Mouse (Mus musculus) splenic B cell, adult 2 months (primary cell): ENCODE measurements at regions not wholly inside any gene's neighbourhood (a gene's known extent, or its start where the extent isn't known, plus 50 kb on each side); places are given as distances from the start of the nearest gene placed in this dataset.

ENCODE experiments used
- DNase-seq: peaks from one replicate; pipeline ENCODE4 v3.0.0-alpha.2; 2011; ENCODE audit warnings: low read depth, low spot score
- H3K27me3 ChIP-seq: 2 replicates; pipeline ENCODE4 v1.6.1; 2012; ENCODE audit warnings: mild to moderate bottlenecking, low read length, moderate library complexity, mixed read lengths; ENCODE audit not compliant: control insufficient read depth, poor library complexity, insufficient read depth, severe bottlenecking
- H3K36me3 ChIP-seq: 2 replicates; pipeline ENCODE4 v1.6.1; 2012; ENCODE audit warnings: mild to moderate bottlenecking, low read length, moderate library complexity, mixed read lengths; ENCODE audit not compliant: control insufficient read depth, poor library complexity, insufficient read depth, severe bottlenecking

DNA sequence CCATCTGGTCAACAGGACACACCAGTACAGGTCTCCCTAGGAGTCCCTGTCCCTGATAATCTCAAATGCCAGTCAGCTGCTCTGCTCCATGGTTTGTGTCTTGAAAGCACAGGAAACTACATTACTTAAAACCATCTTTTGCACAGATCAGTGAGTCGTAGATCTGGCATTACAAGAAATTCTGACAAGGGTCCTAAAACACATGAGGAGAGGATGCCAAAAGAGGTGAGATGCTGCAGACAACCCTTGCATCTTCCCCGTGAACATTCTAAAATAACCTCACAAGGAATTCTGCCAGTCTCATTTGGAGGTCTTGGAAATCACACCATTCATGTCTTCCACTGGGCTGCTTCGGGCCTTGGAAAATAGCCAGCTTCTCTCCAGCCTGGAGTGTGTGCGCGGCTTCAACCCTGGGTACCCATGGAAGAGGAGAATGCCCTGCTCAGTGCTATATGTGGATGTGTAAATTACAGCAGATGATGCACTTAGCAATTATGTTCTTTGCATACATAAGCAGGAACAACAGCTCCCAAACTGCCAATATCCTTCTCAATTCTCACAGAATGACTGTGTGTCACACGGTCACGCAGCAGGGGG lies 157.3 kb upstream of the Smarca2 start:
- no peak for DNase-seq
- Histone ChIP-seq H3K27me3 (no peaks in the 10 kb centered on the region), H3K36me3 (no peaks in the 10 kb centered on the region)

DNA sequence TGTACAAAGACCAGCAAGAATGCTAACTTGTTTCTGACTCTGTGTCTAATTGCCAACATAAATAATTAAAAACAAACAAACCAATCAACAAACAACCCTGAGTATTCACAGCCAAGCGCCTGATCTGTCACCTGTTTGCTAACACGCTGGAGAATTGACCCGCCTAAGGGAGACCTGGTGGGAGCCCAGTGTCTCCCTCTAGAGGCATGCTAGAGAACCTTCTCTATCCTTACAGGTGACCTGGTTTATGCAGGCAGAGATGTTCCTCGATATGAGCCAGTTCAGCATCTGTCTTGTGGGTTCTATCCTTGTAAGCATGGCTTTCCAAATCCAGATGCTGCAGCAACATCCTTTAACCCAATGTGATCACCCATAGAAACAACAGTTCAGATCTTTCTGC lies 143.1 kb upstream of the Smarca2 start:
- H3K27me3 ChIP-seq = no peaks in the 10 kb centered on the region
- no peak for DNase-seq
- no peaks in the 10 kb centered on the region for H3K36me3 ChIP-seq

DNA sequence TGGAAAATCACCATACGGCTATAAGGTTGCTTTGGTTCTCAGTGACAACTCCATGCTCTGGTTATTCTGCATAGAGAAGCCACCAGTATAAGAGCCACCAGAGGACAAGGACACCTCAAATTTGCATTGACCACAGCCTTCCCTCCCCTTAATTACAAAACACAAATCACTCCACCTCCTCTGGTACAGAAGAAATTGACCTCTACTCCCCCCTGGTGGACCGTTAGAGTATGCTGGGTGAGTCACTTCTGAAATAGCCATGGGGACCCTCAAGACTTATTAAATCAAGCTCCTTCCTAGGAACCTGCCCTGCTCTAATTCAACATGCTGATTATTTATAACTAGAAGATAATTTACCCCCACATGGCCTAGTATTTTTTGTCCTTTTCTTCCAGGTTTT lies 139.6 kb upstream of the Smarca2 start:
- Histone ChIP-seq H3K36me3 (no peaks in the 10 kb centered on the region), H3K27me3 (no peaks in the 10 kb centered on the region)
- DNase-seq = peak; percentile 18

DNA sequence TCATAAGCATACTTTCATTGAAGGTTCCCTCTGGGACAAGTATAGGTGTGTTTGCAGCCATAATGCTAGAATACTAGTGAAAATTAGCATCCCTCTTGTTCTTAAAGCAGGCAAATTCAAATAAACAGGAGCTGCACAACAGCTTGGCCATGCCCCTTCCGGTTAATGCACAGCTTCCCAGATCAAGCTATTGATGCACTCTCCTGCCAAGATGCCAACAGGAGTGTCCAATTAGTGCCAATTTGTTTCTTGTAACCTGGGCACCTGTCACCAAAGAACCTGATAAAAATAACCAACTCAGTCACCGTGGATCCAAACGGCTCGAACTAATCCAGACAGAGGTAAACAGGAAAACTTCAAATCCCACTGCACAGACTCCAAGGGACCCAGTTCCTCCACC lies 138.6 kb upstream of the Smarca2 start:
- Histone ChIP-seq H3K36me3 (no peaks in the 10 kb centered on the region), H3K27me3 (no peaks in the 10 kb centered on the region)
- DNase-seq = no peak

DNA sequence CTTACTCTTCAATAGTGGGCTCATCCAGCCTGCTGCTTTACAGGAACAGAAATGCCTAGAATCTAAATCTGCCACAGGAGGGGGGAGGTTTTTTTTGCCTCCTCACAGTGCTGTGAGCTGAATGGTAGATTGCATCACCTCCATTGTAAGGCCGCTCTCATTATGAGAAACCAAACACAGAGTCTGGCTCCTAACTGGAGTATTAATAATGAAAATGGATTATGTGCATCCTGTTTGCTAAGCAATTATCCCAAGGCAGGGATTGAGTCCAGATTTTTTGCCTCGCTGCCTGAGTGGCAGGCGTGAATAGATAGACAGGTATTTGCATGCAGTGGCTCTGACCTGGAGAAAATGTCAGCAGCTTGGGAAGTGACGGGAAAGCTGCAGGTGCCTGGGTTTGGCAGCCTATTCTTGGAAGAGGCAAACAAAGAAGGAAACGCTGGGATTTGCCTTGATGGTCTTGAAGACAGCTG lies 137.6 kb upstream of the Smarca2 start:
- Histone ChIP-seq H3K27me3 (no peaks in the 10 kb centered on the region), H3K36me3 (no peaks in the 10 kb centered on the region)
- DNase-seq = no peak

- Histone ChIP-seq H3K27me3 (no peaks in the 10 kb centered on the region), H3K36me3 (no peaks in the 10 kb centered on the region)
Observed at GRCm38 (mm10) chr19:26472659-26473058, 132.2 kb upstream of the Smarca2 start.

GRCm38 (mm10) chr19:26473211-26473610 lies 131.6 kb upstream of the Smarca2 start:
- Histone ChIP-seq H3K27me3 (no peaks in the 10 kb centered on the region), H3K36me3 (no peaks in the 10 kb centered on the region)
- no peak for DNase-seq

More at GRCm38 (mm10) chr19:26472659-26473058, 132.2 kb upstream of the Smarca2 start:
- no peak for DNase-seq

GRCm38 (mm10) chr19:26475197-26475596 lies 129.7 kb upstream of the Smarca2 start:
- Histone ChIP-seq H3K27me3 (no peaks in the 10 kb centered on the region), H3K36me3 (no peaks in the 10 kb centered on the region)
- DNase-seq = no peak

GRCm38 (mm10) chr19:26475754-26476153 lies 129.1 kb upstream of the Smarca2 start:
- no peak for DNase-seq
- Histone ChIP-seq H3K36me3 (no peaks in the 10 kb centered on the region), H3K27me3 (no peaks in the 10 kb centered on the region)

DNA sequence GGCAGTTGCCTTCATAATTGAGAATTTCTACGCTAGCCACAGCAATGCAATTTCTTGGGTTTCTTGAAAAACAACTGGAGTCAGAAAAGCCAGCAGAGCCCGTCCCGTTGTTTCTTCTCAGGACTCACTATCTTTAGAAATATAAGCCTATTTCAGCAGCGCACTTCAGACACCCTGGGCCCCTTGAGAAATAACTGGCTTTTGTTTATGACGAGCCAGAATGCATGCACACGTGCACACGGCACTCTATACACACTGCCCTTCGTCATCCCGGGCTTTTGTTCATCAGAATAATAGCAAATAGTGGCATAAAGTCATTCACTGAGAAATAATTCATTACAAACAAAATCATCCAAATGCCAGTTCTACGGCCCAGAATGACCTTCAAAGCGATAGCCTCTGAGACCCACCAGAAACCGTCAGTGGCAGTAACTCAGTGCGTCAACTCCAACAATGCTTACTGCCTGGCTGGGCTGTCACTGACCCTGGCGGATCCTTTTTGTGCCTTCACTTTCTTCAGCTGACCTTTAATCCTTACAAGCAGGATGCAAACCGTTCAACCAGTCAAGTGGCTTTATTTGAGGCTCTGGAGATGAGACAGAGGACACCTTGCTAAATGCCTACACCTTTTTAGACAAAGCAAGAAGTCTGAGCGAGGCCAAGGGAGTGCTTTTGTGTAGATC lies 126.7 kb upstream of the Smarca2 start:
- no peaks in the 10 kb centered on the region for H3K36me3 ChIP-seq
- no peaks in the 10 kb centered on the region for H3K27me3 ChIP-seq
- no peak for DNase-seq

DNA sequence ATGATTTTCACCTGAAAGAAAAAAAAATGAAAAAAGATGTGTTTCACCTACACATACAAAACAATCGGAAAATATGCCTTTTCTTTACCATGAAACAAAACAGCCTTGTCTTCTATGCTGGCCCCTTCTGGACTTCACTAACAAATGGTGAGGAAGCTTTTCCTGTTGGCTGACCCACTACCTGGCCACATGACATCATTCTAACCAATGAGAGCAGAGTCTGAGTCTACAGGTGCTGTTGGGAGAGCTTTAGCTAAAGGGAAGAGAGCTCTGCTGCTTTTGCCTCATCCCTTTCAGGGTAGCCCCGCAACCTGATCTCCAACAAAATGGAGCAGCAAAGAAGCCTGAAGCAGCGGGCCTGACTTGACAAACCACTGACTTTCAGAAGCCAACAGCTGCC lies 120.5 kb upstream of the Smarca2 start:
- DNase-seq = no peak
- Histone ChIP-seq H3K36me3 (no peaks in the 10 kb centered on the region), H3K27me3 (no peaks in the 10 kb centered on the region)

DNA sequence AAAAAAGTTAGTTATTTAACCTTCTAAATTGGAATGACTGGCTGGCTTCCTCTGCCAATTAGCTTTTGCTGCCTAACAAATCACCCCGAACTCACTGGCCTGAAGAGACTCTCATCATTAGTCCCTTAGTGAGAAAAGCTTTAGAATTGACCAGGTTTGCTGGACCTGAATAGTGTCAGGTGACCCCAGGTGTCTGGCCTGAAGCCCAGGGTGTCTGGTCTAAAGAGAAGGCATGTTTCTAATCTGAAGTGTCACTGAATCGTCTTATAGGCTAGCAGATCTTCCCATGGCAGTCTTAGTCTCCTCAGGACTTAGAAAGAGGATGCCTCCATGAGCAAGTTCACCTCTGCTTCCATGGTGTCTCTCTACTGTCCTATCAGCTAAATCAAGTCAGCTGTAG lies 112.0 kb upstream of the Smarca2 start:
- DNase-seq = no peak
- Histone ChIP-seq H3K36me3 (no peaks in the 10 kb centered on the region), H3K27me3 (no peaks in the 10 kb centered on the region; the same call in 1 of the 2 replicates)

DNA sequence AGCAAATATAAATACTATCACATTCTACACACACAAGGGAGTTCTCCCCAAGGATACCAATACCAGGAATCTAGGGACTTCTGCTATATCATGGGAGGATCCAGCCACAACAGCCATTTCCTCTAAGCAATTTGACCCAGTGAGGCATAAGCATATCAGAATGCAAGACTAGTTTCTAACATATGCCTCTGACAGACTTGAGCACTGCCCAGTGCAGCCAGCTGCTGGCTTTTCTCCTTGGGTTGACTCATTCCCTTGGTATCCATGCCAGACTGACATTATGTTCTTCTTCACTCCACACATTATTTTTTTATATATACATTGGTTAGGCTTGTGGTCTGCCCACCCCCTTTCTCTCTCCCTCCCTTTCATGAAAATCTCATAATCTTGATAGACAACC lies 103.8 kb upstream of the Smarca2 start:
- H3K27me3 ChIP-seq = no peaks in the 10 kb centered on the region; the same call in 1 of the 2 replicates
- no peak for DNase-seq

DNA sequence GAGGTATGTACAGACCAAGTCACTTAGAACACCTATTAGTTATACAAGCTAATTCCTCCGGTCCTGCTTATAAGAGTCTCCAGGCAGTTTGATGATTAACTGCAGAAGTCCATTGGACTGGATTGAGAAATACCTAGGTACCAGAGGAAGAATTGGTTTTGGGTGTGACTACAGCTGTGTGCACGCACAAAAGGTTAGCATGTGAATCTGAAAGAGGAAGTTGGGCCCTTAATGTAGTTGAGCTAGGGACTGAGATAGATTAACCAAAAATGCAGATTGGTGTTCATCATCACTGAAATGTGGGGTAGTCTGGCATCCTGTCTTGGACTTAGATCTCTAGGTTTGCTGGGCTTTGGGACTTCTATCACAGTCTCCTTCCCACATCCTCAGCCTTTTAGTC lies 100.8 kb upstream of the Smarca2 start:
- H3K36me3 ChIP-seq = no peaks in the 10 kb centered on the region
- peak; percentile 34 for DNase-seq
- H3K27me3 ChIP-seq = no peaks in the 10 kb centered on the region; the same call in 1 of the 2 replicates

More for the DNA sequence above, 103.8 kb upstream of the Smarca2 start:
- H3K36me3 ChIP-seq = no peaks in the 10 kb centered on the region

GRCm38 (mm10) chr19:26506802-26507201 lies 98.0 kb upstream of the Smarca2 start:
- H3K27me3 ChIP-seq = no peaks in the 10 kb centered on the region
- H3K36me3 ChIP-seq = no peaks in the 10 kb centered on the region
- DNase-seq = peak; percentile 40
